ENCODE assay signal across 15 mouse cellular contexts in genomic region chr9:94568386-94568785, GRCm38 (mm10).
"Had no signal": no experiment of that assay in that cellular context is flagged by ENCODE, and none has a peak within 500 bp of the region (broad histone marks: within the 10 kb centered on the region; RNA-seq: fewer than 3 reads in every experiment).

No protein-coding gene starts in this region.

- H3K4me3 ChIP-seq: midbrain, embryonic 10.5 days; neural tube, embryonic 13.5 days; stomach, embryonic 15.5 days had no signal

- H3K9me3 ChIP-seq: stomach, embryonic 15.5 days had no signal

- H3K36me3 ChIP-seq: midbrain, embryonic 10.5 days; neural tube, embryonic 13.5 days; stomach, embryonic 15.5 days had no signal

- H3K4me2 ChIP-seq: lung, embryonic 14.5 days; neural tube, embryonic 13.5 days; stomach, embryonic 15.5 days had no signal

- H3K9ac ChIP-seq: liver, embryonic 14.5 days; lung, embryonic 14.5 days; neural tube, embryonic 13.5 days; stomach, embryonic 15.5 days had no signal

- H3K4me1 ChIP-seq: neural tube, embryonic 13.5 days had no signal

- ATAC-seq: midbrain, embryonic 16.5 days had no signal

- DNase-seq: lung, adult 18-20 months; lung, embryonic 14.5 days; lung, postnatal 10 days; lung, postnatal 4 days; midbrain, embryonic 14.5 days; right cerebral cortex, postnatal 14 days; thymus, adult 2 months; thymus, postnatal 25 days; thymus, postnatal 4 days had no signal

- H3K27ac ChIP-seq: liver, embryonic 14.5 days; midbrain, embryonic 10.5 days; neural tube, embryonic 13.5 days; stomach, embryonic 15.5 days; stomach, postnatal 0 days had no signal

- H3K27me3 ChIP-seq: neural tube, embryonic 13.5 days; stomach, embryonic 15.5 days had no signal
